Mouse (Mus musculus) olfactory bulb, adult 2 months (tissue): ENCODE measurements around the gene Pacrg.

Experiments
- CTCF ChIP-seq: fragments of 200-500 bp; IDR thresholded peaks from 2 replicates; pipeline ENCODE4 v1.5.1; 2012; ENCODE audit warnings: low read depth, mild to moderate bottlenecking, low read length, moderate library complexity; ENCODE audit not compliant: insufficient read depth
- POLR2A ChIP-seq: fragments of 200-500 bp; IDR thresholded peaks from 2 replicates; pipeline ENCODE4 v1.6.1; 2012; ENCODE audit warnings: mild to moderate bottlenecking, low read depth, low read length, moderate library complexity; ENCODE audit not compliant: insufficient read depth

GRCm38 (mm10) chr17:10497781-10498420, 342.2 kb downstream of the Pacrg start:
- TF ChIP-seq CTCF = no peak
- TF ChIP-seq POLR2A = no peak
